Mouse (Mus musculus): ENCODE data around the gene Rps19bp1.

DNA sequence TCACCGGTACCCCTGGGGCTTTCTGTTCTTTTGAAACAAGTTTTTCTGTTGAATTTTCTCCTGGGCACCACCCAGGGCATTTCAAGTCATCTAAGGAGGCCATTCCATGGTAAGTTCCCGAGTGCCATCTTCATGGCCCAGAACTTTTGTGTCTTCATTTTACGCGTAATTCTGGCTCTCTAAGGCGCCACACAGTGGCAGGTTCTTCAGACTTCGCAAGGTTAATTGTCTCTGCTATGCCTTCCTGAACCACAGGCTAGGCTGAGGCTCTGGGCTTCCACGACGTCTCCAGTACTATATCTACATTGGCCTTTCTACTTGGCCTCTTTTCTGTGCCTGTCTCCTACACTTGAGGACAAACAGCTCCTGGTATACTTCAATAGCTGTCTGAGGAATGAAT lies 43.1 kb downstream of the Rps19bp1 start:
- no peak for TF ChIP-seq POLR2A (IDR thresholded peaks at IDR 0.05; ENCODE audit: insufficient read depth, low read length)
- TF ChIP-seq EP300 (IDR thresholded peaks at IDR 0.05; ENCODE audit: insufficient read depth, low read depth, low read length), result no peak

Data from ES-Bruce4 (cell line).